Mouse (Mus musculus) hindbrain, embryonic 12.5 days (tissue): ENCODE measurements around the gene Elmo1. TPM values are rescaled to one million over a fixed set of nuclear protein-coding genes. Genes with fewer than 3 reads are reported as not detected.
A peak's percentile ranks its signal among the peaks of the same experiment; 100 is the strongest.

Experiments
- ATAC-seq: fragments of 200-750 bp; cut with Nextera tagmentation; 2 replicates; pipeline ENCODE4 v1.8.0; 2017; ENCODE audit warnings: moderate TSS enrichment; ENCODE audit not compliant: low FRiP score
- H3K27ac ChIP-seq: fragments of 300-500 bp; sonication (generic); 2 replicates; pipeline ENCODE4 v1.5.1; 2016; ENCODE audit warnings: mild to moderate bottlenecking
- H3K27me3 ChIP-seq: fragments of 300-500 bp; sonication (generic); 2 replicates; pipeline ENCODE4 v1.6.1; 2016; ENCODE audit warnings: mild to moderate bottlenecking
- H3K36me3 ChIP-seq: fragments of 300-500 bp; sonication (generic); 2 replicates; pipeline ENCODE4 v1.6.1; 2016; ENCODE audit warnings: mild to moderate bottlenecking
- H3K4me1 ChIP-seq: fragments of 300-500 bp; sonication (generic); 2 replicates; pipeline ENCODE4 v1.6.1; 2016
- H3K4me2 ChIP-seq: fragments of 300-500 bp; sonication (generic); replicated peaks from 2 replicates; pipeline ENCODE4 v1.6.1; 2016; ENCODE audit warnings: mild to moderate bottlenecking
- H3K4me3 ChIP-seq: fragments of 300-500 bp; sonication (generic); 2 replicates; pipeline ENCODE4 v1.5.1; 2016; ENCODE audit warnings: mild to moderate bottlenecking
- H3K9ac ChIP-seq: fragments of 300-500 bp; sonication (generic); 2 replicates; pipeline ENCODE4 v1.6.1; 2016; ENCODE audit warnings: mild to moderate bottlenecking, moderate library complexity
- H3K9me3 ChIP-seq: fragments of 300-500 bp; sonication (generic); replicated peaks from 2 replicates; pipeline ENCODE4 v1.6.1; 2016; ENCODE audit warnings: mild to moderate bottlenecking
- WGBS: fragments of 180-500 bp; shearing (Covaris S2); methylation state at CpG from one replicate; pipeline ENCODE4 v1.1.7; 2016; 5-methylcytosine and 5-hydroxymethylcytosine counted together
- polyA plus RNA-seq: library from polyadenylated mRNA; unstranded; fragments of >200 nt; fragmentation: Nextera tagmentation; extraction: Ambion mirVana; gene quantifications from 2 replicates; pipeline ENCODE4 v1.2.1, GENCODE M21; 2016

Gene Elmo1
- polyA plus RNA-seq, 1 experiment from 2014 or later = 28.9 TPM

- no peak overlapping the region for H3K4me3 ChIP-seq
- 87% methylated on average over 3 of the region's 3 CpGs for WGBS
Observed at GRCm38 (mm10) chr13:20586462-20586861, 496.1 kb downstream of the Elmo1 start.

GRCm38 (mm10) chr13:20590983-20591382, 500.6 kb downstream of the Elmo1 start:
- Histone ChIP-seq H3K4me3 (no peak overlapping the region), H3K27me3 (no peaks in the 10 kb centered on the region), H3K36me3 (no peaks in the 10 kb centered on the region), H3K4me2 (no peak overlapping the region), H3K27ac (no peak overlapping the region), H3K9ac (no peak overlapping the region), H3K4me1 (no peaks in the 10 kb centered on the region), H3K9me3 (no peaks in the 10 kb centered on the region)
- no peak for ATAC-seq
- 80% methylated on average over 4 of the region's 4 CpGs for WGBS

More at GRCm38 (mm10) chr13:20586462-20586861, 496.1 kb downstream of the Elmo1 start:
- no peaks in the 10 kb centered on the region for H3K36me3 ChIP-seq
- no peak overlapping the region for H3K27ac ChIP-seq
- ATAC-seq = no peak
- H3K9me3 ChIP-seq = no peaks in the 10 kb centered on the region
- H3K27me3 ChIP-seq = no peaks in the 10 kb centered on the region
- H3K4me1 ChIP-seq = no peaks in the 10 kb centered on the region
- H3K4me2 ChIP-seq = no peak overlapping the region
- no peak overlapping the region for H3K9ac ChIP-seq

GRCm38 (mm10) chr13:20597307-20597706, 506.9 kb downstream of the Elmo1 start:
- no peak for ATAC-seq
- no peaks in the 10 kb centered on the region for H3K4me1 ChIP-seq
- H3K27me3 ChIP-seq = no peaks in the 10 kb centered on the region
- H3K4me3 ChIP-seq = no peak overlapping the region
- 72% methylated on average over 5 of the region's 5 CpGs for WGBS
- no peak overlapping the region for H3K9ac ChIP-seq
- H3K27ac ChIP-seq = no peak overlapping the region
- H3K36me3 ChIP-seq = peaks cover 3% of the 10 kb centered on the region; the same call in 1 of the 2 replicates
- H3K4me2 ChIP-seq = no peak overlapping the region
- H3K9me3 ChIP-seq = no peaks in the 10 kb centered on the region

GRCm38 (mm10) chr13:20598618-20599017, 508.2 kb downstream of the Elmo1 start:
- no peak overlapping the region for H3K27ac ChIP-seq
- no peak overlapping the region for H3K4me3 ChIP-seq
- H3K9me3 ChIP-seq = no peaks in the 10 kb centered on the region
- H3K9ac ChIP-seq = no peak overlapping the region
- ATAC-seq = no peak
- no peaks in the 10 kb centered on the region for H3K27me3 ChIP-seq
- H3K4me1 ChIP-seq = no peaks in the 10 kb centered on the region
- H3K4me2 ChIP-seq = no peak overlapping the region
- WGBS = 89% methylated on average over 3 of the region's 3 CpGs
- H3K36me3 ChIP-seq = peaks cover 3% of the 10 kb centered on the region; the same call in 1 of the 2 replicates

- H3K27me3 ChIP-seq = no peaks in the 10 kb centered on the region
- H3K4me3 ChIP-seq = no peak overlapping the region
- H3K9ac ChIP-seq = no peak overlapping the region
- no peaks in the 10 kb centered on the region for H3K4me1 ChIP-seq
- ATAC-seq = no peak
- H3K36me3 ChIP-seq = peaks cover 5% of the 10 kb centered on the region
- H3K4me2 ChIP-seq = no peak overlapping the region
- H3K27ac ChIP-seq = no peak overlapping the region
- no peaks in the 10 kb centered on the region for H3K9me3 ChIP-seq
- 30% methylated on average over 6 of the region's 6 CpGs for WGBS
Observed at GRCm38 (mm10) chr13:20600246-20600645, 509.9 kb downstream of the Elmo1 start.

GRCm38 (mm10) chr13:20601421-20601820, 511.0 kb downstream of the Elmo1 start:
- no peaks in the 10 kb centered on the region for H3K9me3 ChIP-seq
- H3K36me3 ChIP-seq = peaks cover 12% of the 10 kb centered on the region
- no peaks in the 10 kb centered on the region for H3K4me1 ChIP-seq
- no peaks in the 10 kb centered on the region for H3K27me3 ChIP-seq
- H3K4me3 ChIP-seq = no peak overlapping the region
- no peak overlapping the region for H3K9ac ChIP-seq
- no peak for ATAC-seq
- WGBS = 81% methylated on average over 1 of the region's 1 CpGs
- no peak overlapping the region for H3K4me2 ChIP-seq
- H3K27ac ChIP-seq = no peak overlapping the region

GRCm38 (mm10) chr13:20606891-20607290, 516.5 kb downstream of the Elmo1 start:
- Histone ChIP-seq H3K36me3 (peaks cover 11% of the 10 kb centered on the region), H3K27me3 (no peaks in the 10 kb centered on the region), H3K27ac (no peak overlapping the region), H3K4me1 (peaks cover 11% of the 10 kb centered on the region), H3K9me3 (no peaks in the 10 kb centered on the region), H3K9ac (no peak overlapping the region), H3K4me2 (no peak overlapping the region), H3K4me3 (no peak overlapping the region)
- ATAC-seq = no peak
- 74% methylated on average over 3 of the region's 3 CpGs for WGBS

GRCm38 (mm10) chr13:20609003-20609688, 518.8 kb downstream of the Elmo1 start:
- Histone ChIP-seq H3K27ac (no peak overlapping the region; the same call in 1 of the 2 replicates), H3K9ac (no peak overlapping the region), H3K9me3 (no peaks in the 10 kb centered on the region), H3K27me3 (no peaks in the 10 kb centered on the region), H3K4me2 (no peak overlapping the region), H3K4me1 (peaks cover 11% of the 10 kb centered on the region), H3K4me3 (no peak overlapping the region), H3K36me3 (peaks cover 9% of the 10 kb centered on the region; the same call in 1 of the 2 replicates)
- 19% methylated on average over 3 of the region's 3 CpGs for WGBS
- peak; percentile 71 for ATAC-seq

GRCm38 (mm10) chr13:20615596-20616469, 525.4 kb downstream of the Elmo1 start:
- H3K4me1 ChIP-seq = peaks cover 6% of the 10 kb centered on the region; the same call in 1 of the 2 replicates
- WGBS = 61% methylated on average over 10 of the region's 10 CpGs
- H3K27me3 ChIP-seq = no peaks in the 10 kb centered on the region
- no peak overlapping the region for H3K9ac ChIP-seq
- no peaks in the 10 kb centered on the region for H3K9me3 ChIP-seq
- no peak overlapping the region for H3K4me2 ChIP-seq
- H3K27ac ChIP-seq = no peak overlapping the region
- no peaks in the 10 kb centered on the region for H3K36me3 ChIP-seq
- peak; percentile 66 for ATAC-seq
- no peak overlapping the region for H3K4me3 ChIP-seq

- 85% methylated on average over 5 of the region's 5 CpGs for WGBS
- Histone ChIP-seq H3K9ac (no peak overlapping the region), H3K27ac (no peak overlapping the region), H3K27me3 (no peaks in the 10 kb centered on the region), H3K4me1 (peaks cover 6% of the 10 kb centered on the region; the same call in 1 of the 2 replicates), H3K4me2 (no peak overlapping the region), H3K9me3 (no peaks in the 10 kb centered on the region), H3K4me3 (no peak overlapping the region), H3K36me3 (no peaks in the 10 kb centered on the region)
- ATAC-seq = no peak
Observed at GRCm38 (mm10) chr13:20619946-20620345, 529.5 kb downstream of the Elmo1 start.

- H3K9ac ChIP-seq = no peak overlapping the region
- 85% methylated on average over 7 of the region's 7 CpGs for WGBS
- H3K4me1 ChIP-seq = no peaks in the 10 kb centered on the region
- no peak for ATAC-seq
- no peak overlapping the region for H3K4me2 ChIP-seq
- no peak overlapping the region for H3K4me3 ChIP-seq
- H3K27ac ChIP-seq = no peak overlapping the region
- H3K36me3 ChIP-seq = no peaks in the 10 kb centered on the region
- H3K27me3 ChIP-seq = no peaks in the 10 kb centered on the region
- H3K9me3 ChIP-seq = no peaks in the 10 kb centered on the region
Observed at GRCm38 (mm10) chr13:20623071-20623850, 532.9 kb downstream of the Elmo1 start.

- no peaks in the 10 kb centered on the region for H3K36me3 ChIP-seq
- no peak overlapping the region for H3K4me3 ChIP-seq
- no peaks in the 10 kb centered on the region for H3K9me3 ChIP-seq
- H3K27ac ChIP-seq = no peak overlapping the region
- no peaks in the 10 kb centered on the region for H3K4me1 ChIP-seq
- ATAC-seq = no peak
- no peak overlapping the region for H3K9ac ChIP-seq
- H3K4me2 ChIP-seq = no peak overlapping the region
- H3K27me3 ChIP-seq = no peaks in the 10 kb centered on the region
- WGBS = 88% methylated on average over 6 of the region's 6 CpGs
Observed at GRCm38 (mm10) chr13:20627796-20628195, 537.4 kb downstream of the Elmo1 start.
